Mouse (Mus musculus): ENCODE data around the gene Zcchc10.

GRCm38 (mm10) chr11:53345328-53345727, 20.8 kb downstream of the Zcchc10 start:
- TF ChIP-seq CTCF (IDR thresholded peaks at IDR 0.05; ENCODE audit: low read depth, low read length) (no peak), POLR2A (IDR thresholded peaks at IDR 0.05; ENCODE audit: borderline replicate concordance, low read depth, low read length) (no peak)

Measured in bone marrow macrophage, adult 2 months (primary cell).